ENCODE assay signal across 25 mouse cellular contexts in the genomic region with DNA sequence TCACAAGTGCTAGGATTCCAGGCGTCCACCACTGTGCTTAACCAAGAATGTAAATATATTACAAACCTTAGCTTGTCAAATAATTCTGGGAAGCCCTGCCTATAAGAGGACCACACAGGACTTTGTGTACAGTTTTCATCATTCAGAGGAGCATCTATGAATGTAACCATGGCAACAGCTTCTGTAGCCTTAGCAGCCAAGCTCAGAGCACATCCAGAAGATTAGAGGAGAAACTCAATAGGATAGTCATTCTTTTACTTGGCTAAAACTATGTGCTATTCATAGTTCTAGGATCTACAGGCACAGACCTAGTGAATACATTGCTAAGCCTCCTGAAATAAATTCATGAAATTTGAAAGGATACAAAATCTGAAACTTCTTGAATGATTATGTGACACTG.
DNase-seq lines count a peak whose midpoint lies in the region; ATAC-seq and TF ChIP-seq lines count a peak whose summit lies in the region.
"Had no signal": no experiment of that assay in that cellular context is flagged by ENCODE, and none has a peak within 500 bp of the region (broad histone marks: within the 10 kb centered on the region; RNA-seq: fewer than 3 reads in every experiment).

No protein-coding gene starts in this region.

- ATAC-seq in forebrain, embryonic 12.5 days (ENCODE audit: low FRiP score) = peak; percentile 68
- ATAC-seq in forebrain, embryonic 16.5 days = peak; percentile 61; the same call in 1 of the 2 replicates
- peak; percentile 63; the same call in 1 of the 2 replicates for ATAC-seq in midbrain, postnatal 0 days (ENCODE audit: low FRiP score)
- no peak for ATAC-seq in kidney, embryonic 15.5 days (replicated peaks; ENCODE audit: low FRiP score)
- ATAC-seq: inflammation-experienced regulatory T-cells, adult 6 months; liver, postnatal 0 days had no signal

- H3K9me3 ChIP-seq in forebrain, embryonic 12.5 days = no peaks in the 10 kb centered on the region
- H3K9me3 ChIP-seq in forebrain, embryonic 16.5 days (ENCODE audit: control insufficient read depth, low read length) = no peaks in the 10 kb centered on the region
- H3K9me3 ChIP-seq in midbrain, postnatal 0 days (ENCODE audit: low read length) = no peaks in the 10 kb centered on the region
- H3K9me3 ChIP-seq in kidney, embryonic 15.5 days (replicated peaks) = no peaks in the 10 kb centered on the region
- H3K9me3 ChIP-seq: embryonic facial prominence, embryonic 15.5 days; heart, embryonic 12.5 days; limb, embryonic 10.5 days had no signal

- no peaks in the 10 kb centered on the region for H3K27me3 ChIP-seq in forebrain, embryonic 12.5 days
- no peaks in the 10 kb centered on the region for H3K27me3 ChIP-seq in forebrain, embryonic 16.5 days (replicated peaks; ENCODE audit: control insufficient read depth, insufficient read depth, low read length)
- H3K27me3 ChIP-seq in midbrain, postnatal 0 days (ENCODE audit: insufficient read depth, low read length) = no peaks in the 10 kb centered on the region
- H3K27me3 ChIP-seq in kidney, embryonic 15.5 days = no peaks in the 10 kb centered on the region
- H3K27me3 ChIP-seq: embryonic facial prominence, embryonic 15.5 days; heart, embryonic 12.5 days had no signal

- H3K4me1 ChIP-seq in forebrain, embryonic 12.5 days = peaks cover 32% of the 10 kb centered on the region
- H3K4me1 ChIP-seq in forebrain, embryonic 16.5 days (replicated peaks; ENCODE audit: control insufficient read depth, insufficient read depth, low read length) = peaks cover 11% of the 10 kb centered on the region
- peaks cover 7% of the 10 kb centered on the region; the same call in 1 of the 2 replicates for H3K4me1 ChIP-seq in midbrain, postnatal 0 days (ENCODE audit: insufficient read depth, low read length)
- H3K4me1 ChIP-seq in kidney, embryonic 15.5 days = no peaks in the 10 kb centered on the region
- H3K4me1 ChIP-seq: embryonic facial prominence, embryonic 15.5 days had no signal

- peak overlapping the region; percentile 80 for H3K27ac ChIP-seq in layer of hippocampus, adult 2 months
- no peak overlapping the region for H3K27ac ChIP-seq in forebrain, embryonic 12.5 days
- no peak overlapping the region for H3K27ac ChIP-seq in forebrain, embryonic 16.5 days (ENCODE audit: low read length)
- peak overlapping the region; percentile 39; the same call in 1 of the 2 replicates for H3K27ac ChIP-seq in midbrain, postnatal 0 days (ENCODE audit: low read depth, low read length)
- no peak overlapping the region for H3K27ac ChIP-seq in kidney, embryonic 15.5 days
- H3K27ac ChIP-seq: embryonic facial prominence, embryonic 15.5 days; gastrocnemius, adult 2 months; limb, embryonic 10.5 days had no signal

- WGBS in forebrain, embryonic 12.5 days = 61% methylated on average over 1 of the region's 1 CpGs
- 47% methylated on average over 1 of the region's 1 CpGs for WGBS in forebrain, embryonic 16.5 days
- 41% methylated on average over 1 of the region's 1 CpGs for WGBS in midbrain, postnatal 0 days
- WGBS in kidney, embryonic 15.5 days = 93% methylated on average over 1 of the region's 1 CpGs

- no peak overlapping the region for H3K4me3 ChIP-seq in layer of hippocampus, adult 2 months
- no peak overlapping the region for H3K4me3 ChIP-seq in forebrain, embryonic 12.5 days (replicated peaks)
- no peak overlapping the region for H3K4me3 ChIP-seq in forebrain, embryonic 16.5 days (replicated peaks; ENCODE audit: low read length)
- H3K4me3 ChIP-seq in midbrain, postnatal 0 days (ENCODE audit: low read depth, low read length) = no peak overlapping the region
- no peak overlapping the region for H3K4me3 ChIP-seq in kidney, embryonic 15.5 days (replicated peaks)
- H3K4me3 ChIP-seq: embryonic facial prominence, embryonic 15.5 days; gastrocnemius, adult 2 months; heart, embryonic 12.5 days; limb, embryonic 10.5 days; myocyte had no signal

- DNase-seq in layer of hippocampus, adult 2 months (ENCODE audit: low spot score in 2 of 2) = no peak
- DNase-seq in layer of hippocampus, adult 9-11 months = no peak
- DNase-seq in midbrain, postnatal 0 days (ENCODE audit: low spot score) = peak; percentile 69
- no peak for DNase-seq in cerebellum, adult 8-10 months
- DNase-seq in adrenal gland, postnatal 25 days = no peak
- DNase-seq: adrenal gland, adult 2 months; cerebellum, adult 11 months; cerebellum, postnatal 25 days; gastrocnemius, adult 2 months; heart, postnatal 14 days; kidney, adult 2 months; kidney, postnatal 14 days; liver, postnatal 0 days; lung, postnatal 14 days; right cerebral cortex, adult 18-20 months; spleen, adult 18-20 months; thymus, adult 18-20 months had no signal

- no peaks in the 10 kb centered on the region for H3K36me3 ChIP-seq in forebrain, embryonic 12.5 days (replicated peaks)
- H3K36me3 ChIP-seq in forebrain, embryonic 16.5 days (ENCODE audit: control insufficient read depth, insufficient read depth) = no peaks in the 10 kb centered on the region
- H3K36me3 ChIP-seq in midbrain, postnatal 0 days (ENCODE audit: insufficient read depth, low read length) = no peaks in the 10 kb centered on the region
- no peaks in the 10 kb centered on the region for H3K36me3 ChIP-seq in kidney, embryonic 15.5 days
- H3K36me3 ChIP-seq: embryonic facial prominence, embryonic 15.5 days; heart, embryonic 12.5 days; limb, embryonic 10.5 days had no signal

- no peak overlapping the region for H3K9ac ChIP-seq in forebrain, embryonic 12.5 days
- H3K9ac ChIP-seq in forebrain, embryonic 16.5 days (replicated peaks; ENCODE audit: low read depth, low read length) = no peak overlapping the region
- no peak overlapping the region for H3K9ac ChIP-seq in midbrain, postnatal 0 days (replicated peaks; ENCODE audit: low read length, poor library complexity, severe bottlenecking)
- no peak overlapping the region for H3K9ac ChIP-seq in kidney, embryonic 15.5 days
- H3K9ac ChIP-seq: embryonic facial prominence, embryonic 15.5 days; heart, embryonic 12.5 days; liver, postnatal 0 days had no signal

- H3K4me2 ChIP-seq in forebrain, embryonic 12.5 days = no peak overlapping the region
- H3K4me2 ChIP-seq in forebrain, embryonic 16.5 days (ENCODE audit: low read length) = no peak overlapping the region
- H3K4me2 ChIP-seq in midbrain, postnatal 0 days (ENCODE audit: low read depth, low read length, poor library complexity, severe bottlenecking) = no peak overlapping the region
- no peak overlapping the region for H3K4me2 ChIP-seq in kidney, embryonic 15.5 days
- H3K4me2 ChIP-seq: embryonic facial prominence, embryonic 15.5 days; heart, embryonic 12.5 days had no signal

- TF ChIP-seq CTCF in layer of hippocampus, adult 2 months (conservative IDR thresholded peaks at IDR 0.05) = no peak
- no peak for TF ChIP-seq CTCF in midbrain, postnatal 0 days (IDR thresholded peaks at IDR 0.05)

Comparison
In these comparisons a context has a peak if more than half of its experiments do, and no peak if none do; other contexts are left out.
1. H3K27ac ChIP-seq: peak in layer of hippocampus, adult 2 months (single experiment) and midbrain, postnatal 0 days (single experiment); none in forebrain, embryonic 12.5 days (single experiment), forebrain, embryonic 16.5 days (single experiment) and kidney, embryonic 15.5 days (single experiment).